Mouse (Mus musculus) thymus, adult 2 months (tissue): ENCODE measurements around the gene Lypd6b. TPM values are rescaled to one million over a fixed set of nuclear protein-coding genes. Genes with fewer than 3 reads are reported as not detected.

Experiments used
- DNase-seq: peaks from one replicate; pipeline ENCODE4 v3.0.0; 2021
- H3K27ac ChIP-seq: fragments of 200-500 bp; 2 replicates; pipeline ENCODE4 v1.5.1; 2012; ENCODE audit warnings: low read length, control low read depth; ENCODE audit not compliant: control insufficient read depth, insufficient read depth
- H3K27me3 ChIP-seq: fragments of 200-500 bp; 2 replicates; pipeline ENCODE4 v1.6.1; 2012; ENCODE audit warnings: mild to moderate bottlenecking, low read length, moderate library complexity, mixed read lengths; ENCODE audit not compliant: control insufficient read depth, insufficient read depth
- H3K36me3 ChIP-seq: fragments of 200-500 bp; 2 replicates; pipeline ENCODE4 v1.6.1; 2012; ENCODE audit warnings: mild to moderate bottlenecking, low read length, moderate library complexity; ENCODE audit not compliant: control insufficient read depth, insufficient read depth
- H3K4me1 ChIP-seq: fragments of 200-500 bp; replicated peaks from 2 replicates; pipeline ENCODE4 v1.6.1; 2012; ENCODE audit warnings: low read length; ENCODE audit not compliant: control insufficient read depth, insufficient read depth
- H3K4me3 ChIP-seq: fragments of 200-500 bp; 2 replicates; pipeline ENCODE4 v1.5.1; 2012; ENCODE audit warnings: mild to moderate bottlenecking, low read length, control low read depth, moderate library complexity; ENCODE audit not compliant: control insufficient read depth, insufficient read depth
- CTCF ChIP-seq: fragments of 200-500 bp; IDR thresholded peaks from 2 replicates; pipeline ENCODE4 v1.5.1; 2012; ENCODE audit warnings: mild to moderate bottlenecking, control low read depth, low read length, moderate library complexity, borderline replicate concordance; ENCODE audit not compliant: control insufficient read depth, poor library complexity, insufficient read depth; ENCODE audit errors: extremely low read depth
- POLR2A ChIP-seq: fragments of 200-500 bp; IDR thresholded peaks from 2 replicates; pipeline ENCODE4 v1.6.1; 2012; ENCODE audit warnings: mild to moderate bottlenecking, low read length, control low read depth, moderate library complexity; ENCODE audit not compliant: control insufficient read depth, poor library complexity, insufficient read depth; ENCODE audit errors: extremely low read depth
- WGBS: fragments of 180-500 bp; shearing (Covaris S2); methylation state at CpG from one replicate; pipeline ENCODE4 v1.1.7; 2018; 5-methylcytosine and 5-hydroxymethylcytosine counted together
- polyA plus RNA-seq: library from polyadenylated mRNA; depleted of rRNA; stranded (reverse); fragments of >200 nt; gene quantifications from 2 replicates; pipeline ENCODE4 v1.2.3, GENCODE M21; 2012

The Lypd6b gene
- polyA plus RNA-seq, 1 experiment: 5.8 TPM

DNA sequence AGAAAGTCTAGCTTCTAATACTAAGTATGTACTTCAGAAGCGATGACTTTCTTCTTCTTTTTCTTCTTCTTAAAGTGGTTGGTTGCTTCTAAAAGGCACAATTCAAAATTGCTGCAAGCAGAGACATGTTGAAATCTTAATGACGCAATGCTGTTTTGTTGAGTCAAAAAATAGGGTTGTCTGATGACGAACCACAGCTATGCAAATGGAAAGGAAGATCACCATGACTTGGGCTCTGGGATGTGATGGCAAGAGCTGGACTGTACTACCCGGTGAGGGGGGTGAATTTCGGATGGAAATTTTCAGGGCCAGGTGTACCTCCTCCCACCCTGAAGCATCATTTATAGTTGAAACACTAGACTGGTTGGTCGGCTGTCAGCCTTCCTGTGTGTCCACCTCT, 22.0 kb downstream of the Lypd6b start:
- no peak for DNase-seq
- no peak overlapping the region for H3K4me3 ChIP-seq
- WGBS: 91% methylated on average over 6 of the region's 6 CpGs
- H3K27me3 ChIP-seq: no peaks in the 10 kb centered on the region
- H3K27ac ChIP-seq: no peak overlapping the region
- no peaks in the 10 kb centered on the region for H3K36me3 ChIP-seq
- TF ChIP-seq POLR2A (no peak), CTCF (no peak)
- H3K4me1 ChIP-seq: peaks cover 4% of the 10 kb centered on the region

DNA sequence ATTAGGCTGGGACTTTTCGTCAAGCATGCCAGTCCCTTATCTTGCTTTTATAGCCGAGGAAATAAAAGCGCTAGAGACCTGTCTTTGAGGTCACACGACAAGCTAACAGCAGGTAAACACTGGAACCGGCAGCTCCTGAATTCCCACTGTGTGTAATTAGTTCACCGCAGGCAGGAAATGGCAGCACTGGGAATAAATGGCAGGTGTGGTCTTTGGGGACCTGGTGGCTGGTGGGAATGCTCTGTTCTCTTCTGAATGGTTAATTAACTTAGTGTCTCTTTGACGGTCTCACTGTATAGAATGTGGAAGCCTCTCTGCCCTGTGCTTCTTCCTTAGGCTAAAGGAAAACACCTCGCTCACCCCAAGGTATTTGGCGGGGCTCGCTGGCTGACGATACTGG, 23.9 kb downstream of the Lypd6b start:
- no peak overlapping the region for H3K27ac ChIP-seq
- no peaks in the 10 kb centered on the region for H3K36me3 ChIP-seq
- no peaks in the 10 kb centered on the region for H3K27me3 ChIP-seq
- TF ChIP-seq CTCF: no peak
- no peak for TF ChIP-seq POLR2A
- H3K4me1 ChIP-seq: peaks cover 5% of the 10 kb centered on the region
- no peak overlapping the region for H3K4me3 ChIP-seq
- 62% methylated on average over 11 of the region's 11 CpGs for WGBS
- DNase-seq: no peak

DNA sequence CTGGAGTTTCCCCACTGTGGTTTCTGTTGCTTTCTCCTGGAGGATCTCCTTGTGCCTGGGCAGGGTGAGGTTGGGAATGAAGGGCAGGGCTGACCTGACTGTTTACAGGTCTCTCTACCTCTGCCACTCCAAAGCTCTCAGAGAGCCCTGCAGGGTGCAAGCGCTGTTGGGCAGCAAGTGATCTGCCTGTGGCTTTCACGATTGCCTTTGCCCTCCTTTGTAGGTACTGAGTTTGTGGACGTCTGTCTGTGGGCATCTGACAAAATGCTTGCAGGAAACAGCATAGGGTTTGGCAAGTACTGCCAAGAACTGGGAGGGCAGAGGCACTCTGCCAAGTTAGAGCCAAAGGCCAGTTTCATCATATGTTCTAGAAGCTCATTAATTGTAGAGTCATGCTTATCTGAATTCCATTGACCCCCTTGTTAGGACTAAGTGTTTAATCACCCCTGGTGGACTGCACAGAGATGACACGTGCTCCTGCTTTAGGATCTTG, 24.4 kb downstream of the Lypd6b start:
- H3K27ac ChIP-seq: no peak overlapping the region
- no peak overlapping the region for H3K4me3 ChIP-seq
- TF ChIP-seq CTCF: no peak
- TF ChIP-seq POLR2A: no peak
- DNase-seq: no peak
- WGBS: 31% methylated on average over 4 of the region's 4 CpGs
- no peaks in the 10 kb centered on the region for H3K36me3 ChIP-seq
- peaks cover 10% of the 10 kb centered on the region for H3K4me1 ChIP-seq
- H3K27me3 ChIP-seq: no peaks in the 10 kb centered on the region

DNA sequence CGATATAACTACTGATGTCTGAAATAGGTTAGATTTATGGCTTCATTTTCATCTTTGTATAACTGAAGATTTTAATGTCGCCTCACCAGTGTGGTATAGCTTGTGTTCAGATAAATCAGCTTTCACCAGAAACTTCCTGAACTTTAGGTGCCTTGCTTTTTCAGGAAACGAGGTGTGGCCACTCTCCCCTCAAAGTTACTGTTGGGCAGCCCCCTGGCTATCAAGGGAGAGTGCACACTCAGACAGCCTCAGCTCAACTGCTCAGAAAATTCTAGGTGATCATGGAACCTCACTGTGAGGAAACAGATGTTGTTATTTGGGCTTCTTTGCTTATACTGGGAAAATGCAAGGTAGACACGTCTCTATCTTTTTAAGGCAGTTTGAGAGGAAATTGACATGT, 25.7 kb downstream of the Lypd6b start:
- Histone ChIP-seq H3K27ac (no peak overlapping the region), H3K4me3 (no peak overlapping the region), H3K27me3 (no peaks in the 10 kb centered on the region), H3K4me1 (peaks cover 19% of the 10 kb centered on the region), H3K36me3 (no peaks in the 10 kb centered on the region)
- no peak for TF ChIP-seq CTCF
- no peak for TF ChIP-seq POLR2A
- 28% methylated on average over 4 of the region's 4 CpGs for WGBS
- DNase-seq: no peak

DNA sequence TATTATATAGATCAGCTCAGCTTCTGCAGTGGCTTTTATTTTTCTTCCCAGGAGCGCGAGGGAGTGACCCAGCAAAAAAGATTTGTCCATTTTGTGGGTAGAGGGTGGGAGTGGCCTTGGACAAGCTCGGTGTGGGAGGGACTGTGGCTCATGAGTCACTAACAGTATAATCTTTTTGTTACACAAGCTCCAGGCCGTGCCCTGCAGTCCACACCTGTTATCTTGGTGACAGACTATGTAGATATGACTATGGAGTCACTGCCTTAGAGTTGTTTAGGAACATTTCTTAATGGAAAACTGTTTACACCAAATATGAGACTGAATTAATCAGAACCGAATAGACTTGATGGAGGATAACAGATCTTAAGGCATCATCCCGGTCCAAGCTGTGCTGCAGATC, 26.5 kb downstream of the Lypd6b start:
- Histone ChIP-seq H3K4me1 (peaks cover 19% of the 10 kb centered on the region), H3K27ac (no peak overlapping the region), H3K36me3 (no peaks in the 10 kb centered on the region), H3K4me3 (no peak overlapping the region), H3K27me3 (no peaks in the 10 kb centered on the region)
- no peak for DNase-seq
- 50% methylated on average over 6 of the region's 6 CpGs for WGBS
- TF ChIP-seq POLR2A (no peak), CTCF (no peak)

DNA sequence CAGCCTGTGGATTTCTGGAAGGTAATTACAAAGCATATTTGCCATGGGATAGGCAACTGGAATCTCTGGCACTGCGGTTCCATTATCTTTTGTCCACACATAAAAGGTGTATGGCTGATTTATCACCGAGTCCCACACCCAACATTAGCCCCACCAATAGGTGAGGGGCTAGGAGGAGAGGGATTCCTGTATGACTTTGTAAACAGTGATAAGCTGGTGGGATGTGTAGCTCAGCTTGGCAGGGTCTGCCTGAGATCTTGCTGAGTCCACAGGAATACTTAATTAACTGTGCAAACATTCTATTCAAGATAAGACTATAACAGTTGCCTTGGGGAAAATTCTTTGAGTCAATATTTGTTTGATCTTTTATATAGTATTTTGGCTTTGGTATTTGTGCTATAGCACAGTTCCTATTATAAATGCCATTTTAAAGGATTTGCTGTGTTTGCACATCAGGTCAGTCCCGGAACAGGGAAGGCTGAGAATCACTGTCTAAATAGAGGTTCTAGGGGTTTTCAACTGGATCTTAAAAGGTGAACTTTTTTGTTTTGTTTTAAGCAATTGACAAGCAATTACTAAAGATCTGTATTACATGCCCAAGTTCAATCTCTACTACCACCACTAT, 28.3 kb downstream of the Lypd6b start:
- Histone ChIP-seq H3K4me3 (no peak overlapping the region), H3K4me1 (peaks cover 19% of the 10 kb centered on the region), H3K27me3 (no peaks in the 10 kb centered on the region), H3K27ac (no peak overlapping the region), H3K36me3 (no peaks in the 10 kb centered on the region)
- TF ChIP-seq POLR2A: no peak
- TF ChIP-seq CTCF: no peak
- 97% methylated on average over 3 of the region's 3 CpGs for WGBS
- no peak for DNase-seq

DNA sequence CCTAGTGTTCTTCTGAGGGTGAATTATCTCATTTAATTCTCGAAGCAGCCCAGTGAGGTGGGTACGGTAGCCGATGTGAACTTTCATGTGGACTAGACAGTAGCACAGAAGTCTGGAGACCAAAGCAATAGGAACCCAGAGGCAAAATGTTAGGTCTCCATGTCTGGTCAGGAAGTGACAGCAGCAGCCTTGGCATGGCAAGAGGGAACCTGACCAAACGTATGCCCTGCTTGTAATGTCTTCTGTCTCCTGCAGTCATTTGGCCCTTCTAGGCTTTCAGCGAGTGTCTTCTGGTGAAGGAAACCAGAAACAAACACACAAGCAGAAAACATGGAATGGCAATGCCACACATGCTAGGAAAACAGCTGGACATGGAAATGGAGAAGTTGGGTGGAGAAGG, 29.1 kb downstream of the Lypd6b start:
- no peak for DNase-seq
- WGBS: 93% methylated on average over 5 of the region's 5 CpGs
- TF ChIP-seq POLR2A: no peak
- no peak for TF ChIP-seq CTCF
- no peaks in the 10 kb centered on the region for H3K27me3 ChIP-seq
- H3K27ac ChIP-seq: no peak overlapping the region
- no peaks in the 10 kb centered on the region for H3K36me3 ChIP-seq
- H3K4me3 ChIP-seq: no peak overlapping the region
- peaks cover 19% of the 10 kb centered on the region for H3K4me1 ChIP-seq
